Mouse (Mus musculus): Measurements from ENCODE around the gene Wnt2. TPM values are rescaled to one million over a fixed set of nuclear protein-coding genes. Genes with fewer than 3 reads are reported as not detected.

Wnt2 gene
- polyA plus RNA-seq, 1 experiment: 0.70 TPM

GRCm38 (mm10) chr6:17947130-17947831 lies 83.1 kb downstream of the Wnt2 start:
- Histone ChIP-seq H3K27ac (ENCODE audit: control insufficient read depth, insufficient read depth, low read length) (no peak overlapping the region), H3K27me3 (ENCODE audit: control insufficient read depth, insufficient read depth, low read length) (no peaks in the 10 kb centered on the region), H3K4me1 (replicated peaks; ENCODE audit: control insufficient read depth, insufficient read depth, low read length) (no peaks in the 10 kb centered on the region), H3K4me3 (ENCODE audit: control insufficient read depth, insufficient read depth, low read length) (no peak overlapping the region), H3K36me3 (ENCODE audit: control insufficient read depth, insufficient read depth, low read length) (no peaks in the 10 kb centered on the region)
- no peak for TF ChIP-seq POLR2A (IDR thresholded peaks at IDR 0.05; ENCODE audit: control insufficient read depth, extremely low read depth, insufficient read depth, low read length, poor library complexity)
- no peak for TF ChIP-seq CTCF (IDR thresholded peaks at IDR 0.05; ENCODE audit: borderline replicate concordance, control insufficient read depth, extremely low read depth, insufficient read depth, low read length, poor library complexity)
- WGBS: 35% methylated on average over 11 of the region's 11 CpGs
- no peak for DNase-seq

- TF ChIP-seq POLR2A (IDR thresholded peaks at IDR 0.05; ENCODE audit: control insufficient read depth, extremely low read depth, insufficient read depth, low read length, poor library complexity) (no peak), CTCF (IDR thresholded peaks at IDR 0.05; ENCODE audit: borderline replicate concordance, control insufficient read depth, extremely low read depth, insufficient read depth, low read length, poor library complexity) (no peak)
- no peaks in the 10 kb centered on the region for H3K27me3 ChIP-seq (ENCODE audit: control insufficient read depth, insufficient read depth, low read length)
- H3K4me3 ChIP-seq (ENCODE audit: control insufficient read depth, insufficient read depth, low read length): no peak overlapping the region
- WGBS: 69% methylated on average over 5 of the region's 5 CpGs
- H3K4me1 ChIP-seq (replicated peaks; ENCODE audit: control insufficient read depth, insufficient read depth, low read length): no peaks in the 10 kb centered on the region
- no peak overlapping the region for H3K27ac ChIP-seq (ENCODE audit: control insufficient read depth, insufficient read depth, low read length)
- no peak for DNase-seq
- no peaks in the 10 kb centered on the region for H3K36me3 ChIP-seq (ENCODE audit: control insufficient read depth, insufficient read depth, low read length)
Observed at GRCm38 (mm10) chr6:17946456-17946855, 83.9 kb downstream of the Wnt2 start.

- Histone ChIP-seq H3K36me3 (ENCODE audit: control insufficient read depth, insufficient read depth, low read length) (no peaks in the 10 kb centered on the region), H3K27me3 (ENCODE audit: control insufficient read depth, insufficient read depth, low read length) (no peaks in the 10 kb centered on the region), H3K4me1 (replicated peaks; ENCODE audit: control insufficient read depth, insufficient read depth, low read length) (no peaks in the 10 kb centered on the region), H3K27ac (ENCODE audit: control insufficient read depth, insufficient read depth, low read length) (no peak overlapping the region), H3K4me3 (ENCODE audit: control insufficient read depth, insufficient read depth, low read length) (no peak overlapping the region)
- no peak for DNase-seq
- TF ChIP-seq POLR2A (IDR thresholded peaks at IDR 0.05; ENCODE audit: control insufficient read depth, extremely low read depth, insufficient read depth, low read length, poor library complexity): no peak
- TF ChIP-seq CTCF (IDR thresholded peaks at IDR 0.05; ENCODE audit: borderline replicate concordance, control insufficient read depth, extremely low read depth, insufficient read depth, low read length, poor library complexity): no peak
- WGBS: 86% methylated on average over 9 of the region's 9 CpGs
Observed at GRCm38 (mm10) chr6:17943877-17944617, 86.3 kb downstream of the Wnt2 start.

- Histone ChIP-seq H3K27ac (ENCODE audit: control insufficient read depth, insufficient read depth, low read length) (no peak overlapping the region), H3K4me1 (replicated peaks; ENCODE audit: control insufficient read depth, insufficient read depth, low read length) (no peaks in the 10 kb centered on the region), H3K4me3 (ENCODE audit: control insufficient read depth, insufficient read depth, low read length) (no peak overlapping the region), H3K27me3 (ENCODE audit: control insufficient read depth, insufficient read depth, low read length) (no peaks in the 10 kb centered on the region), H3K36me3 (ENCODE audit: control insufficient read depth, insufficient read depth, low read length) (no peaks in the 10 kb centered on the region)
- WGBS: 87% methylated on average over 7 of the region's 7 CpGs
- no peak for DNase-seq
- TF ChIP-seq POLR2A (IDR thresholded peaks at IDR 0.05; ENCODE audit: control insufficient read depth, extremely low read depth, insufficient read depth, low read length, poor library complexity) (no peak), CTCF (IDR thresholded peaks at IDR 0.05; ENCODE audit: borderline replicate concordance, control insufficient read depth, extremely low read depth, insufficient read depth, low read length, poor library complexity) (no peak)
Observed at GRCm38 (mm10) chr6:17942344-17942743, 88.0 kb downstream of the Wnt2 start.

- H3K27me3 ChIP-seq (ENCODE audit: control insufficient read depth, insufficient read depth, low read length): no peaks in the 10 kb centered on the region
- H3K4me1 ChIP-seq (replicated peaks; ENCODE audit: control insufficient read depth, insufficient read depth, low read length): no peaks in the 10 kb centered on the region
- DNase-seq: no peak
- 93% methylated on average over 2 of the region's 2 CpGs for WGBS
- H3K4me3 ChIP-seq (ENCODE audit: control insufficient read depth, insufficient read depth, low read length): no peak overlapping the region
- no peaks in the 10 kb centered on the region for H3K36me3 ChIP-seq (ENCODE audit: control insufficient read depth, insufficient read depth, low read length)
- TF ChIP-seq CTCF (IDR thresholded peaks at IDR 0.05; ENCODE audit: borderline replicate concordance, control insufficient read depth, extremely low read depth, insufficient read depth, low read length, poor library complexity) (no peak), POLR2A (IDR thresholded peaks at IDR 0.05; ENCODE audit: control insufficient read depth, extremely low read depth, insufficient read depth, low read length, poor library complexity) (no peak)
- no peak overlapping the region for H3K27ac ChIP-seq (ENCODE audit: control insufficient read depth, insufficient read depth, low read length)
Observed at GRCm38 (mm10) chr6:17941916-17942315, 88.5 kb downstream of the Wnt2 start.

Other genes starting within 250 kb of the Wnt2 start
- gene Asz1, start 78.5 kb upstream of the Wnt2 start, polyA plus RNA-seq (2012; rRNA removed): not detected in 2 replicates
- gene Cftr, start 140.1 kb upstream of the Wnt2 start, polyA plus RNA-seq (2012; rRNA removed): 0.08 and 0.12 TPM in 2 replicates

All from thymus, adult 2 months (tissue).